Mouse (Mus musculus) kidney, embryonic 15.5 days (tissue): ENCODE data around the gene Hif3a. TPM values are rescaled to one million over a fixed set of nuclear protein-coding genes. Genes with fewer than 3 reads are reported as not detected.
"Not testable (repeated sequence)": the region's sequence is repeated elsewhere in the genome, so short reads cannot be mapped to it uniquely, and the experiment has no call there.

ENCODE experiments used
- ATAC-seq: fragments of 200-750 bp; cut with Nextera tagmentation; replicated peaks from 2 replicates; pipeline ENCODE4 v1.8.0; 2017; ENCODE audit warnings: moderate TSS enrichment; ENCODE audit not compliant: low FRiP score
- H3K27ac ChIP-seq: fragments of 300-500 bp; sonication (generic); 2 replicates; pipeline ENCODE4 v1.5.1; 2015; ENCODE audit warnings: mild to moderate bottlenecking, inconsistent platforms
- H3K27me3 ChIP-seq: fragments of 300-500 bp; sonication (generic); 2 replicates; pipeline ENCODE4 v1.6.1; 2015; ENCODE audit warnings: inconsistent platforms
- H3K36me3 ChIP-seq: fragments of 300-500 bp; sonication (generic); 2 replicates; pipeline ENCODE4 v1.6.1; 2015; ENCODE audit warnings: inconsistent platforms
- H3K4me1 ChIP-seq: fragments of 300-500 bp; sonication (generic); 2 replicates; pipeline ENCODE4 v1.6.1; 2015; ENCODE audit warnings: inconsistent platforms
- H3K4me2 ChIP-seq: fragments of 300-500 bp; sonication (generic); 2 replicates; pipeline ENCODE4 v1.6.1; 2015; ENCODE audit warnings: moderate library complexity, mild to moderate bottlenecking, inconsistent platforms
- H3K4me3 ChIP-seq: fragments of 300-500 bp; sonication (generic); replicated peaks from 2 replicates; pipeline ENCODE4 v1.5.1; 2015; ENCODE audit warnings: mild to moderate bottlenecking, inconsistent platforms
- H3K9ac ChIP-seq: fragments of 300-500 bp; sonication (generic); 2 replicates; pipeline ENCODE4 v1.6.1; 2015; ENCODE audit warnings: mild to moderate bottlenecking, inconsistent platforms
- H3K9me3 ChIP-seq: fragments of 300-500 bp; sonication (generic); replicated peaks from 2 replicates; pipeline ENCODE4 v1.6.1; 2016; ENCODE audit warnings: inconsistent platforms
- WGBS: fragments of 180-500 bp; shearing (Covaris S2); methylation state at CpG from one replicate; pipeline ENCODE4 v1.1.7; 2015; ENCODE audit warnings: mixed read lengths; 5-methylcytosine and 5-hydroxymethylcytosine counted together
- polyA plus RNA-seq: library from polyadenylated mRNA; unstranded; fragments of >200 nt; fragmentation: Nextera tagmentation; extraction: Ambion mirVana; gene quantifications from 2 replicates; pipeline ENCODE4 v1.2.1, GENCODE M21; 2015

The Hif3a gene
- polyA plus RNA-seq, result 18.4 and 22.5 TPM in 2 replicates

- Histone ChIP-seq H3K9me3 (no peaks in the 10 kb centered on the region), H3K9ac (peak within 1 kb of the TSS; percentile 65), H3K4me2 (peak within 1 kb of the TSS; percentile 87), H3K4me3 (peak within 1 kb of the TSS; percentile 54), H3K4me1 (peaks cover 56% of the 10 kb centered on the region), H3K27ac (peak within 1 kb of the TSS; percentile 98), H3K27me3 (no peaks in the 10 kb centered on the region), H3K36me3 (no peaks in the 10 kb centered on the region)
- under 1% methylated on average over 15 of the region's 15 CpGs for WGBS
- peak; percentile 77 for ATAC-seq
Measured at GRCm38 (mm10) chr7:17062389-17062788, at the start of gene Hif3a. Gene Hif3a (minus strand): TSS chr7:17062427.

- H3K27me3 ChIP-seq, H3K4me1 ChIP-seq, H3K27ac ChIP-seq, H3K4me3 ChIP-seq, ATAC-seq, H3K9me3 ChIP-seq, H3K4me2 ChIP-seq, H3K9ac ChIP-seq, H3K36me3 ChIP-seq: not testable (repeated sequence)
- 82% methylated on average over 13 of the region's 13 CpGs for WGBS
Measured at GRCm38 (mm10) chr7:17101631-17102030, 39.4 kb upstream of the Hif3a start.

GRCm38 (mm10) chr7:17091280-17091679 lies 29.1 kb upstream of the Hif3a start:
- H3K4me2 ChIP-seq, result no peak overlapping the region
- H3K9ac ChIP-seq, result no peak overlapping the region
- ATAC-seq, result no peak
- no peaks in the 10 kb centered on the region for H3K36me3 ChIP-seq
- H3K27me3 ChIP-seq, result no peaks in the 10 kb centered on the region
- H3K27ac ChIP-seq, result no peak overlapping the region
- no peak overlapping the region for H3K4me3 ChIP-seq
- H3K4me1 ChIP-seq, result no peaks in the 10 kb centered on the region
- H3K9me3 ChIP-seq, result no peaks in the 10 kb centered on the region
- WGBS, result 7% methylated on average over 1 of the region's 1 CpGs

GRCm38 (mm10) chr7:17090058-17090585 lies 27.9 kb upstream of the Hif3a start:
- H3K9me3 ChIP-seq, result no peaks in the 10 kb centered on the region
- 67% methylated on average over 3 of the region's 3 CpGs for WGBS

GRCm38 (mm10) chr7:17087731-17088130 lies 25.5 kb upstream of the Hif3a start:
- 81% methylated on average over 3 of the region's 3 CpGs for WGBS
- no peak for ATAC-seq
- no peaks in the 10 kb centered on the region for H3K36me3 ChIP-seq

More at GRCm38 (mm10) chr7:17090058-17090585, 27.9 kb upstream of the Hif3a start:
- Histone ChIP-seq H3K9ac (no peak overlapping the region), H3K36me3 (no peaks in the 10 kb centered on the region), H3K4me1 (no peaks in the 10 kb centered on the region), H3K4me3 (no peak overlapping the region), H3K27ac (no peak overlapping the region), H3K27me3 (no peaks in the 10 kb centered on the region), H3K4me2 (no peak overlapping the region)
- no peak for ATAC-seq

GRCm38 (mm10) chr7:17082766-17083165 lies 20.5 kb upstream of the Hif3a start:
- Histone ChIP-seq H3K9ac (no peak overlapping the region), H3K36me3 (no peaks in the 10 kb centered on the region), H3K9me3 (no peaks in the 10 kb centered on the region), H3K27ac (no peak overlapping the region), H3K4me1 (no peaks in the 10 kb centered on the region), H3K4me3 (no peak overlapping the region), H3K27me3 (0 out of 2 replicates have a peak, but pooled peaks cover 4% of the 10 kb centered on the region), H3K4me2 (no peak overlapping the region)
- WGBS, result 87% methylated on average over 4 of the region's 4 CpGs
- ATAC-seq, result no peak

More at GRCm38 (mm10) chr7:17087731-17088130, 25.5 kb upstream of the Hif3a start:
- no peak overlapping the region for H3K4me2 ChIP-seq
- no peaks in the 10 kb centered on the region for H3K27me3 ChIP-seq
- H3K9me3 ChIP-seq, result no peaks in the 10 kb centered on the region
- no peaks in the 10 kb centered on the region for H3K4me1 ChIP-seq
- H3K27ac ChIP-seq, result no peak overlapping the region
- no peak overlapping the region for H3K9ac ChIP-seq
- H3K4me3 ChIP-seq, result no peak overlapping the region

- Histone ChIP-seq H3K9me3 (no peaks in the 10 kb centered on the region), H3K4me1 (no peaks in the 10 kb centered on the region), H3K9ac (no peak overlapping the region), H3K27me3 (0 out of 2 replicates have a peak, but pooled peaks cover 4% of the 10 kb centered on the region), H3K4me2 (no peak overlapping the region), H3K36me3 (no peaks in the 10 kb centered on the region), H3K27ac (no peak overlapping the region), H3K4me3 (no peak overlapping the region)
- 87% methylated on average over 7 of the region's 7 CpGs for WGBS
- ATAC-seq, result no peak
Measured at GRCm38 (mm10) chr7:17078076-17078654, 15.9 kb upstream of the Hif3a start.

GRCm38 (mm10) chr7:17076542-17076941 lies 14.3 kb upstream of the Hif3a start:
- 77% methylated on average over 1 of the region's 1 CpGs for WGBS

GRCm38 (mm10) chr7:17073904-17074615 lies 11.8 kb upstream of the Hif3a start, which contains the start of gene Psg16:
Gene Psg16 (plus strand): TSS chr7:17074040.
- H3K4me2 ChIP-seq, result no peak within 1 kb of the TSS
- H3K27me3 ChIP-seq, result peaks cover under 1% of the 10 kb centered on the region; the same call in 1 of the 2 replicates
- WGBS, result 69% methylated on average over 23 of the region's 23 CpGs
- no peak within 1 kb of the TSS for H3K9ac ChIP-seq
- H3K27ac ChIP-seq, result no peak within 1 kb of the TSS
- H3K9me3 ChIP-seq, result no peaks in the 10 kb centered on the region
- peak; percentile 69 for ATAC-seq
- no peaks in the 10 kb centered on the region for H3K36me3 ChIP-seq
- H3K4me1 ChIP-seq, result no peaks in the 10 kb centered on the region
- no peak within 1 kb of the TSS for H3K4me3 ChIP-seq

More at GRCm38 (mm10) chr7:17076542-17076941, 14.3 kb upstream of the Hif3a start:
- H3K27me3 ChIP-seq, result 0 out of 2 replicates have a peak, but pooled peaks cover 4% of the 10 kb centered on the region
- no peaks in the 10 kb centered on the region for H3K9me3 ChIP-seq
- no peak overlapping the region for H3K27ac ChIP-seq
- ATAC-seq, result no peak
- H3K36me3 ChIP-seq, result no peaks in the 10 kb centered on the region
- no peak overlapping the region for H3K9ac ChIP-seq
- no peaks in the 10 kb centered on the region for H3K4me1 ChIP-seq
- no peak overlapping the region for H3K4me3 ChIP-seq
- no peak overlapping the region for H3K4me2 ChIP-seq

- no peak for ATAC-seq
- Histone ChIP-seq H3K4me1 (no peaks in the 10 kb centered on the region), H3K4me2 (no peak overlapping the region), H3K27me3 (peaks cover 3% of the 10 kb centered on the region; the same call in 1 of the 2 replicates), H3K9ac (no peak overlapping the region), H3K36me3 (no peaks in the 10 kb centered on the region), H3K9me3 (no peaks in the 10 kb centered on the region), H3K4me3 (no peak overlapping the region), H3K27ac (no peak overlapping the region)
- 51% methylated on average over 5 of the region's 5 CpGs for whole genome bisulfite sequencing
Measured at GRCm38 (mm10) chr7:17073513-17073903, 11.3 kb upstream of the Hif3a start.

- not testable (repeated sequence) for H3K27ac ChIP-seq, H3K36me3 ChIP-seq, H3K27me3 ChIP-seq, H3K9me3 ChIP-seq, ATAC-seq, H3K4me3 ChIP-seq, H3K4me1 ChIP-seq, H3K4me2 ChIP-seq, H3K9ac ChIP-seq
- 64% methylated on average over 5 of the region's 5 CpGs for WGBS
Measured at GRCm38 (mm10) chr7:17067651-17068050, 5.4 kb upstream of the Hif3a start.

GRCm38 (mm10) chr7:17067000-17067399 lies 4.8 kb upstream of the Hif3a start:
- no peak for ATAC-seq
- Histone ChIP-seq H3K9me3 (no peaks in the 10 kb centered on the region), H3K4me3 (no peak overlapping the region)

More at GRCm38 (mm10) chr7:17067000-17067399, 4.8 kb upstream of the Hif3a start:
- H3K4me1 ChIP-seq, result peaks cover 10% of the 10 kb centered on the region
- H3K4me2 ChIP-seq, result no peak overlapping the region
- H3K27me3 ChIP-seq, result peaks cover 3% of the 10 kb centered on the region; the same call in 1 of the 2 replicates
- H3K9ac ChIP-seq, result no peak overlapping the region
- no peaks in the 10 kb centered on the region for H3K36me3 ChIP-seq
- H3K27ac ChIP-seq, result no peak overlapping the region
